14 mouse cellular contexts compared by ENCODE assay signal in genomic region chr13:65176472-65177091, GRCm38 (mm10). TPM values are rescaled to one million over a fixed set of nuclear protein-coding genes. Genes with fewer than 3 reads are reported as not detected.
A peak's percentile ranks its signal among the peaks of the same experiment; 100 is the strongest.
DNase-seq lines count a peak whose midpoint lies in the region; ATAC-seq lines count a peak whose summit lies in the region.
"Had no signal": no experiment of that assay in that cellular context is flagged by ENCODE, and none has a peak within 500 bp of the region (broad histone marks: within the 10 kb centered on the region; RNA-seq: fewer than 3 reads in every experiment).

No protein-coding gene starts in this region.

- no peak overlapping the region for H3K9ac ChIP-seq in liver, embryonic 11.5 days (ENCODE audit: low read depth, low read length)
- no peak overlapping the region for H3K9ac ChIP-seq in hindbrain, embryonic 15.5 days
- H3K9ac ChIP-seq in midbrain, embryonic 16.5 days (ENCODE audit: low read depth, low read length): no peak overlapping the region
- H3K9ac ChIP-seq in heart, embryonic 11.5 days (ENCODE audit: low read depth, low read length): no peak overlapping the region
- H3K9ac ChIP-seq: heart, embryonic 15.5 days; lung, embryonic 15.5 days had no signal

- no peak overlapping the region for H3K4me3 ChIP-seq in liver, embryonic 11.5 days (ENCODE audit: low read depth, low read length)
- H3K4me3 ChIP-seq in hindbrain, embryonic 15.5 days: no peak overlapping the region
- H3K4me3 ChIP-seq in midbrain, embryonic 16.5 days (ENCODE audit: low read depth, low read length): no peak overlapping the region
- H3K4me3 ChIP-seq in heart, embryonic 11.5 days (ENCODE audit: low read depth, low read length): no peak overlapping the region
- H3K4me3 ChIP-seq: lung, embryonic 15.5 days; myocyte had no signal

- no peaks in the 10 kb centered on the region for H3K27me3 ChIP-seq in liver, embryonic 11.5 days (replicated peaks; ENCODE audit: control insufficient read depth, insufficient read depth, low read length)
- H3K27me3 ChIP-seq in hindbrain, embryonic 15.5 days: no peaks in the 10 kb centered on the region
- no peaks in the 10 kb centered on the region for H3K27me3 ChIP-seq in midbrain, embryonic 16.5 days (ENCODE audit: control insufficient read depth, insufficient read depth, low read depth, low read length)
- no peaks in the 10 kb centered on the region for H3K27me3 ChIP-seq in heart, embryonic 11.5 days (ENCODE audit: control insufficient read depth, insufficient read depth, low read length)
- H3K27me3 ChIP-seq: heart, embryonic 15.5 days; lung, embryonic 15.5 days had no signal

- no peaks in the 10 kb centered on the region for H3K4me1 ChIP-seq in liver, embryonic 11.5 days (replicated peaks; ENCODE audit: control insufficient read depth, insufficient read depth, low read length)
- H3K4me1 ChIP-seq in hindbrain, embryonic 15.5 days (replicated peaks): no peaks in the 10 kb centered on the region
- no peaks in the 10 kb centered on the region for H3K4me1 ChIP-seq in midbrain, embryonic 16.5 days (ENCODE audit: control insufficient read depth, insufficient read depth, low read length)
- no peaks in the 10 kb centered on the region for H3K4me1 ChIP-seq in heart, embryonic 11.5 days (ENCODE audit: control insufficient read depth, insufficient read depth, low read length)
- H3K4me1 ChIP-seq: lung, embryonic 15.5 days had no signal

- H3K27ac ChIP-seq in liver, embryonic 11.5 days (ENCODE audit: low read depth, low read length): no peak overlapping the region
- H3K27ac ChIP-seq in hindbrain, embryonic 15.5 days (replicated peaks): no peak overlapping the region
- H3K27ac ChIP-seq in midbrain, embryonic 16.5 days (ENCODE audit: low read length): no peak overlapping the region
- H3K27ac ChIP-seq in heart, embryonic 11.5 days (ENCODE audit: low read depth, low read length): no peak overlapping the region
- H3K27ac ChIP-seq: embryonic facial prominence, embryonic 10.5 days; heart, embryonic 15.5 days; lung, embryonic 15.5 days had no signal

- WGBS in liver, embryonic 11.5 days: 42% methylated on average over 15 of the region's 15 CpGs
- 55% methylated on average over 15 of the region's 15 CpGs for WGBS in hindbrain, embryonic 15.5 days
- 56% methylated on average over 15 of the region's 15 CpGs for WGBS in midbrain, embryonic 16.5 days
- WGBS in heart, embryonic 11.5 days (ENCODE audit: insufficient replicate concordance): 49% methylated on average over 15 of the region's 15 CpGs

- no peaks in the 10 kb centered on the region; the same call in 1 of the 2 replicates for H3K9me3 ChIP-seq in liver, embryonic 11.5 days (ENCODE audit: control insufficient read depth, low read length)
- no peaks in the 10 kb centered on the region for H3K9me3 ChIP-seq in hindbrain, embryonic 15.5 days
- H3K9me3 ChIP-seq in midbrain, embryonic 16.5 days (replicated peaks; ENCODE audit: control insufficient read depth, low read length, poor library complexity, severe bottlenecking): no peaks in the 10 kb centered on the region
- H3K9me3 ChIP-seq in heart, embryonic 11.5 days (replicated peaks; ENCODE audit: control insufficient read depth, low read length): no peaks in the 10 kb centered on the region
- H3K9me3 ChIP-seq: heart, embryonic 15.5 days; lung, embryonic 15.5 days had no signal

- no peaks in the 10 kb centered on the region for H3K36me3 ChIP-seq in liver, embryonic 11.5 days (ENCODE audit: control insufficient read depth, insufficient read depth, low read length)
- no peaks in the 10 kb centered on the region for H3K36me3 ChIP-seq in hindbrain, embryonic 15.5 days
- H3K36me3 ChIP-seq in midbrain, embryonic 16.5 days (ENCODE audit: control insufficient read depth, insufficient read depth, low read length): no peaks in the 10 kb centered on the region
- no peaks in the 10 kb centered on the region for H3K36me3 ChIP-seq in heart, embryonic 11.5 days (ENCODE audit: control insufficient read depth, insufficient read depth, low read length)
- H3K36me3 ChIP-seq: embryonic facial prominence, embryonic 10.5 days; heart, embryonic 15.5 days; lung, embryonic 15.5 days had no signal

- DNase-seq in CD4-positive, CD25-positive, alpha-beta regulatory T cell, adult 2 months (ENCODE audit: low read depth, low spot score): peak; percentile 2
- no peak for DNase-seq in liver, embryonic 11.5 days (ENCODE audit: low spot score)
- DNase-seq in liver: no peak
- no peak for DNase-seq in frontal cortex, postnatal 25 days (ENCODE audit: low spot score in 2 of 2)

- H3K4me2 ChIP-seq in liver, embryonic 11.5 days: no peak overlapping the region
- no peak overlapping the region for H3K4me2 ChIP-seq in hindbrain, embryonic 15.5 days
- no peak overlapping the region for H3K4me2 ChIP-seq in midbrain, embryonic 16.5 days (ENCODE audit: low read length)
- no peak overlapping the region for H3K4me2 ChIP-seq in heart, embryonic 11.5 days

- ATAC-seq in CD4-positive, CD25-positive, alpha-beta regulatory T cell, adult 4 months: no peak
- 0 out of 2 replicates have a peak, but pooled peaks have one; percentile 32 for ATAC-seq in liver, embryonic 11.5 days (replicated peaks; ENCODE audit: low FRiP score)
- ATAC-seq in hindbrain, embryonic 15.5 days (ENCODE audit: low FRiP score, low read depth): peak; percentile 65
- ATAC-seq in midbrain, embryonic 16.5 days: peak; percentile 42; the same call in 1 of the 2 replicates
- ATAC-seq in heart, embryonic 11.5 days (replicated peaks; ENCODE audit: insufficient number of reproducible peaks, low FRiP score, low TSS enrichment): no peak

RNA-seq across cellular contexts. Expression of gene Olfr466, which starts 26.5 kb away (rescaled TPM):
- under 1 TPM in 1 of 2 experiments, not detected in 1; 0.08 TPM for polyA plus RNA-seq in CD4-positive, CD25-positive, alpha-beta regulatory T cell, adult 4 months (2017; shearing (Covaris generic))
- not detected in 2 replicates for polyA plus RNA-seq in liver, embryonic 11.5 days (2014; fragmentation: Nextera tagmentation; extraction: Ambion mirVana)
- not detected in 2 replicates for polyA plus RNA-seq in hindbrain, embryonic 15.5 days (2015; fragmentation: Nextera tagmentation; extraction: Ambion mirVana)
- not detected in 2 replicates for polyA plus RNA-seq in midbrain, embryonic 16.5 days (2015; fragmentation: Nextera tagmentation; extraction: Ambion mirVana)
- polyA plus RNA-seq in heart, embryonic 11.5 days (2014; fragmentation: Nextera tagmentation; extraction: Ambion mirVana): not detected in 2 replicates
- polyA plus RNA-seq: embryonic facial prominence, embryonic 10.5 days; frontal cortex, adult 2 months; heart, embryonic 15.5 days; lung, embryonic 15.5 days; myocyte; testis, adult 2 months had no signal

RNA-seq across cellular contexts. Expression of gene Nlrp4f, which starts 29.2 kb away (rescaled TPM):
- polyA plus RNA-seq in CD4-positive, CD25-positive, alpha-beta regulatory T cell, adult 4 months (2017; shearing (Covaris generic)): not detected
- polyA plus RNA-seq in liver, embryonic 11.5 days (2014; fragmentation: Nextera tagmentation; extraction: Ambion mirVana): not detected in 2 replicates
- polyA plus RNA-seq in hindbrain, embryonic 15.5 days (2015; fragmentation: Nextera tagmentation; extraction: Ambion mirVana): 0.16 TPM in 1 of 2 replicates, not detected in the other
- polyA plus RNA-seq in midbrain, embryonic 16.5 days (2015; fragmentation: Nextera tagmentation; extraction: Ambion mirVana): not detected in 2 replicates
- polyA plus RNA-seq in heart, embryonic 11.5 days (2014; fragmentation: Nextera tagmentation; extraction: Ambion mirVana): not detected in 2 replicates
- polyA plus RNA-seq: embryonic facial prominence, embryonic 10.5 days; heart, embryonic 15.5 days; lung, embryonic 15.5 days; myocyte had no signal

RNA-seq across cellular contexts. Expression of gene Olfr465-ps1, which starts 38.7 kb away (rescaled TPM):
- polyA plus RNA-seq in CD4-positive, CD25-positive, alpha-beta regulatory T cell, adult 4 months (2017; shearing (Covaris generic)): not detected
- not detected in 2 replicates for polyA plus RNA-seq in liver, embryonic 11.5 days (2014; fragmentation: Nextera tagmentation; extraction: Ambion mirVana)
- not detected in 2 replicates for polyA plus RNA-seq in hindbrain, embryonic 15.5 days (2015; fragmentation: Nextera tagmentation; extraction: Ambion mirVana)
- not detected in 2 replicates for polyA plus RNA-seq in midbrain, embryonic 16.5 days (2015; fragmentation: Nextera tagmentation; extraction: Ambion mirVana)
- not detected in 2 replicates for polyA plus RNA-seq in heart, embryonic 11.5 days (2014; fragmentation: Nextera tagmentation; extraction: Ambion mirVana)
- polyA plus RNA-seq: embryonic facial prominence, embryonic 10.5 days; frontal cortex, adult 2 months; heart, embryonic 15.5 days; lung, embryonic 15.5 days; myocyte; testis, adult 2 months had no signal

Comparison
In these comparisons a context has a peak if more than half of its experiments do, and no peak if none do; other contexts are left out.
1. ATAC-seq: peak in liver, embryonic 11.5 days (single experiment), hindbrain, embryonic 15.5 days (single experiment) and midbrain, embryonic 16.5 days (single experiment); none in CD4-positive, CD25-positive, alpha-beta regulatory T cell, adult 4 months (single experiment) and heart, embryonic 11.5 days (single experiment).